Mouse (Mus musculus) neural tube, embryonic 14.5 days (tissue): ENCODE measurements at regions not wholly inside any gene's neighbourhood (a gene's known extent, or its start where the extent isn't known, plus 50 kb on each side); places are given as distances from the start of the nearest gene placed in this dataset.

Experiments
- ATAC-seq: fragments of 200-750 bp; cut with Nextera tagmentation; 2 replicates; pipeline ENCODE4 v1.8.0; 2017; ENCODE audit warnings: low read depth, mild to moderate bottlenecking, moderate TSS enrichment, moderate library complexity
- H3K27ac ChIP-seq: fragments of 300-500 bp; sonication (generic); 2 replicates; pipeline ENCODE4 v1.5.1; 2014; ENCODE audit warnings: low read depth, mild to moderate bottlenecking, control low read depth, low read length, moderate library complexity, mixed read lengths
- H3K27me3 ChIP-seq: fragments of 300-500 bp; sonication (generic); 2 replicates; pipeline ENCODE4 v1.6.1; 2014; ENCODE audit warnings: low read length; ENCODE audit not compliant: control insufficient read depth, insufficient read depth
- H3K36me3 ChIP-seq: fragments of 300-500 bp; sonication (generic); 2 replicates; pipeline ENCODE4 v1.6.1; 2014; ENCODE audit warnings: low read length, mixed read lengths; ENCODE audit not compliant: control insufficient read depth, insufficient read depth
- H3K4me1 ChIP-seq: fragments of 300-500 bp; sonication (generic); 2 replicates; pipeline ENCODE4 v1.6.1; 2014; ENCODE audit warnings: low read length; ENCODE audit not compliant: control insufficient read depth, insufficient read depth
- H3K4me2 ChIP-seq: fragments of 300-500 bp; sonication (generic); 2 replicates; pipeline ENCODE4 v1.6.1; 2014; ENCODE audit warnings: mild to moderate bottlenecking, low read depth, low read length, control low read depth
- H3K4me3 ChIP-seq: fragments of 300-500 bp; sonication (generic); 2 replicates; pipeline ENCODE4 v1.5.1; 2014; ENCODE audit warnings: low read depth, low read length, control low read depth, mixed read lengths
- H3K9ac ChIP-seq: fragments of 300-500 bp; sonication (generic); replicated peaks from 2 replicates; pipeline ENCODE4 v1.6.1; 2014; ENCODE audit warnings: low read depth, mild to moderate bottlenecking, control low read depth, low read length, mixed read lengths
- H3K9me3 ChIP-seq: fragments of 300-500 bp; sonication (generic); 2 replicates; pipeline ENCODE4 v1.6.1; 2016; ENCODE audit warnings: low read length; ENCODE audit not compliant: control insufficient read depth
- WGBS: fragments of 180-500 bp; shearing (Covaris S2); extraction: QIAGEN DNeasy Blood & Tissue Kit; methylation state at CpG from one replicate; pipeline ENCODE4 v1.1.7; 2014; 5-methylcytosine and 5-hydroxymethylcytosine counted together

DNA sequence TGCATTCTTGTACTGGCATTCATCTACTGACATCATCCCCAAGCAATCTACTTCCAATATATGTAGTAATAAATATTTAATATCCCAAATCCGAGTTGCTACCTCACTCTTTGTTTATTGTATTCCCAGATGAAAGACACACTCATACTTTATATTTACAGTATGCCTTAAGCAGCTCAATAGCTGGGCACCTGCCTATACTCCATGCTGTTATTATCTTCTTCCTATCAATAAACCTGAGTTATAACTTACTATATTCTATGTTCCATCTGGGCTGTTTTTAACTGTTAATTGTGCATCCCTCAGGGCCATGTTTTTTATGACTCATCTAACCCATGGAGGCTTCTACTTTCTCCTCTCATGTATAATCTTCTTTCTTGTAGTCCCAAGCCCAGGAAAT lies 1521.7 kb upstream of the Cdh20 start:
- WGBS, result 36% methylated on average over 1 of the region's 1 CpGs
- no peak overlapping the region for H3K27ac ChIP-seq
- H3K4me2 ChIP-seq, result no peak overlapping the region
- ATAC-seq, result peak; percentile 66
- H3K4me1 ChIP-seq, result no peaks in the 10 kb centered on the region
- H3K4me3 ChIP-seq, result no peak overlapping the region
- H3K9ac ChIP-seq, result no peak overlapping the region
- H3K27me3 ChIP-seq, result no peaks in the 10 kb centered on the region
- H3K9me3 ChIP-seq, result no peaks in the 10 kb centered on the region
- no peaks in the 10 kb centered on the region for H3K36me3 ChIP-seq
